Mouse (Mus musculus) hindbrain, embryonic 14.5 days (tissue): Measurements from ENCODE around the gene Pgk1. TPM values are rescaled to one million over a fixed set of nuclear protein-coding genes. Genes with fewer than 3 reads are reported as not detected.

ENCODE experiments used
- ATAC-seq: fragments of 200-750 bp; cut with Nextera tagmentation; 2 replicates; pipeline ENCODE4 v1.8.0; 2017; ENCODE audit warnings: moderate number of reproducible peaks, mild to moderate bottlenecking, moderate TSS enrichment, moderate library complexity; ENCODE audit not compliant: low FRiP score
- DNase-seq: peaks from one replicate; pipeline ENCODE4 v3.0.0-alpha.2; 2015; ENCODE audit warnings: low spot score
- H3K27ac ChIP-seq: fragments of 300-500 bp; sonication (generic); 2 replicates; pipeline ENCODE4 v1.5.1; 2014; ENCODE audit warnings: mild to moderate bottlenecking, moderate library complexity
- H3K27me3 ChIP-seq: fragments of 300-500 bp; sonication (generic); 2 replicates; pipeline ENCODE4 v1.6.1; 2014; ENCODE audit warnings: mild to moderate bottlenecking, low read length, mixed read lengths; ENCODE audit not compliant: control insufficient read depth, insufficient read depth
- H3K36me3 ChIP-seq: fragments of 300-500 bp; sonication (generic); replicated peaks from 2 replicates; pipeline ENCODE4 v1.6.1; 2014; ENCODE audit not compliant: control insufficient read depth, insufficient read depth
- H3K4me1 ChIP-seq: fragments of 300-500 bp; sonication (generic); replicated peaks from 2 replicates; pipeline ENCODE4 v1.6.1; 2014; ENCODE audit warnings: antibody characterized with exemption, low read length, mixed read lengths; ENCODE audit not compliant: control insufficient read depth, insufficient read depth
- H3K4me2 ChIP-seq: fragments of 300-500 bp; sonication (generic); replicated peaks from 2 replicates; pipeline ENCODE4 v1.6.1; 2014; ENCODE audit warnings: mild to moderate bottlenecking, moderate library complexity
- H3K4me3 ChIP-seq: fragments of 300-500 bp; sonication (generic); replicated peaks from 2 replicates; pipeline ENCODE4 v1.5.1; 2014; ENCODE audit warnings: mild to moderate bottlenecking, low read length
- H3K9ac ChIP-seq: fragments of 300-500 bp; sonication (generic); 2 replicates; pipeline ENCODE4 v1.6.1; 2014
- H3K9me3 ChIP-seq: fragments of 300-500 bp; sonication (generic); 2 replicates; pipeline ENCODE4 v1.6.1; 2016; ENCODE audit warnings: low read length; ENCODE audit not compliant: control insufficient read depth
- WGBS: fragments of 180-500 bp; shearing (Covaris S2); extraction: QIAGEN DNeasy Blood & Tissue Kit; methylation state at CpG from one replicate; pipeline ENCODE4 v1.1.7; 2014; 5-methylcytosine and 5-hydroxymethylcytosine counted together
- polyA plus RNA-seq: library from polyadenylated mRNA; unstranded; fragments of >200 nt; fragmentation: Nextera tagmentation; extraction: Ambion mirVana; gene quantifications from 2 replicates; pipeline ENCODE4 v1.2.1, GENCODE M21; 2014

Pgk1 gene
- polyA plus RNA-seq, 1 experiment from 2014 or later: 278 TPM

- Histone ChIP-seq H3K27ac (no peak overlapping the region), H3K36me3 (no peaks in the 10 kb centered on the region), H3K9ac (no peak overlapping the region), H3K9me3 (no peaks in the 10 kb centered on the region), H3K4me3 (no peak overlapping the region), H3K4me2 (no peak overlapping the region), H3K27me3 (no peaks in the 10 kb centered on the region), H3K4me1 (no peaks in the 10 kb centered on the region)
- 86% methylated on average over 1 of the region's 1 CpGs for WGBS
- no peak for DNase-seq
- no peak for ATAC-seq
Observed at GRCm38 (mm10) chrX:106165089-106165488, 21.8 kb upstream of the Pgk1 start.

GRCm38 (mm10) chrX:106171106-106171852 lies 15.6 kb upstream of the Pgk1 start:
- Histone ChIP-seq H3K4me1 (no peaks in the 10 kb centered on the region), H3K9me3 (no peaks in the 10 kb centered on the region), H3K36me3 (no peaks in the 10 kb centered on the region), H3K27ac (no peak overlapping the region), H3K4me3 (peak overlapping the region; percentile 26), H3K9ac (peak overlapping the region; percentile 14; the same call in 1 of the 2 replicates), H3K4me2 (peak overlapping the region; percentile 51), H3K27me3 (no peaks in the 10 kb centered on the region)
- 25% methylated on average over 18 of the region's 18 CpGs for WGBS
- ATAC-seq (peak; percentile 92), DNase-seq (peak; percentile 86)

GRCm38 (mm10) chrX:106171853-106172154 lies 15.1 kb upstream of the Pgk1 start:
- Histone ChIP-seq H3K4me3 (peak overlapping the region; percentile 26), H3K9me3 (no peaks in the 10 kb centered on the region)

DNA sequence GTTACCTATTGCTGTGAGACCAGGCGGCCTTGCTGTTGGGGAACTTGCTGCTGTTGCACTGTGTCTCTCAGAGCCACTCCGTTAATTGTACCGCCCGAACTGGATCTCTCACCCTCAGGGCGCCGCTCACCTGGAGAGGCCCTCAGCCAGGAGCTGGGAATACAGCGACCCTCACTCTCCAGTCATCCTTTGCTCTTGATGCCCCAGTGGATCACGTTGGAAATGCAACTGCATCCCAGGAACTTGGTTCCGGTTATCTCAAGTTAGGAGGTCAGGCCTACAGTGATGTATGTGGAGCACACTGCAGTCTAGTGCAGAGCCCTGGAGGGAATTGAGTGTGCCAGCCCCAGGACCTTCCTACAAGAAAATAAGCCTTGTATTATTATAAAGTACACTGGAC lies 10.6 kb upstream of the Pgk1 start:
- 60% methylated on average over 9 of the region's 9 CpGs for WGBS
- ATAC-seq (no peak), DNase-seq (no peak)
- no peak overlapping the region for H3K9ac ChIP-seq
- no peaks in the 10 kb centered on the region for H3K4me1 ChIP-seq
- no peak overlapping the region for H3K4me3 ChIP-seq
- H3K4me2 ChIP-seq: no peak overlapping the region
- no peaks in the 10 kb centered on the region for H3K27me3 ChIP-seq
- no peaks in the 10 kb centered on the region for H3K9me3 ChIP-seq
- H3K27ac ChIP-seq: no peak overlapping the region
- no peaks in the 10 kb centered on the region for H3K36me3 ChIP-seq

More at GRCm38 (mm10) chrX:106171853-106172154, 15.1 kb upstream of the Pgk1 start:
- Histone ChIP-seq H3K9ac (peak overlapping the region; percentile 14; the same call in 1 of the 2 replicates), H3K36me3 (no peaks in the 10 kb centered on the region), H3K27me3 (no peaks in the 10 kb centered on the region), H3K27ac (no peak overlapping the region), H3K4me1 (no peaks in the 10 kb centered on the region), H3K4me2 (peak overlapping the region; percentile 51)
- ATAC-seq: peak; percentile 24; the same call in 1 of the 2 replicates
- 62% methylated on average over 5 of the region's 6 CpGs for WGBS
- no peak for DNase-seq

DNA sequence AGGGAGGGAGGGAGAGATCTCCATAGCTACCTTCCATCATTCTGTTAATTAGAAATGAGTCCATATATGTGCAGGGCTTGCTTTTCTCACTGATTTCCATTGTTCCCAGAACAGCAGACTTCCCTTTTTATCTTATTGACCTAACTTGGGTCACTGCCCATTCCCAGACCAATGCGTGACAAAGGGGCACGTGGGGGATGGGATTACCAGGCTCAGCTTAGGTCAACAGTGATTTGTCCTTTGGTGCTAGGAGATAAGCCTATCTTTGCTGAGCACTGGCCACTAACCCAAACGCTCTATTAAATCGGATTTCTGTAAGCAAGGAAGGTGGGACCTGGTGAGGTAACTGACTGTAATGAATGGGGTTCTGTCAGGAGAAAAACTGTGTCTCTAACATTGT lies 2.6 kb upstream of the Pgk1 start:
- Histone ChIP-seq H3K27ac (no peak overlapping the region), H3K4me3 (no peak overlapping the region), H3K4me1 (peaks cover 11% of the 10 kb centered on the region; the same call in 1 of the 2 replicates), H3K4me2 (no peak overlapping the region), H3K27me3 (no peaks in the 10 kb centered on the region), H3K9me3 (no peaks in the 10 kb centered on the region), H3K36me3 (no peaks in the 10 kb centered on the region), H3K9ac (no peak overlapping the region)
- WGBS: 28% methylated on average over 4 of the region's 4 CpGs
- DNase-seq (no peak), ATAC-seq (no peak)

GRCm38 (mm10) chrX:106185706-106186105 lies 1.2 kb upstream of the Pgk1 start:
- Histone ChIP-seq H3K27me3 (no peaks in the 10 kb centered on the region), H3K4me3 (no peak overlapping the region), H3K36me3 (no peaks in the 10 kb centered on the region), H3K9me3 (no peaks in the 10 kb centered on the region), H3K27ac (peak overlapping the region; percentile 89), H3K9ac (0 out of 2 replicates have a peak overlapping the region, but pooled peaks have one; percentile 55), H3K4me1 (peaks cover 19% of the 10 kb centered on the region), H3K4me2 (peak overlapping the region; percentile 48; the same call in 1 of the 2 replicates)
- ATAC-seq (peak; percentile 8; the same call in 1 of the 2 replicates), DNase-seq (peak; percentile 52)
- WGBS: 21% methylated on average over 5 of the region's 5 CpGs

- ATAC-seq (no peak), DNase-seq (no peak)
- H3K9me3 ChIP-seq: no peaks in the 10 kb centered on the region
- no peaks in the 10 kb centered on the region for H3K36me3 ChIP-seq
- peaks cover 19% of the 10 kb centered on the region for H3K4me1 ChIP-seq
- H3K27me3 ChIP-seq: no peaks in the 10 kb centered on the region
- 18% methylated on average over 12 of the region's 12 CpGs for WGBS
- peak overlapping the region; percentile 72 for H3K9ac ChIP-seq
- peak overlapping the region; percentile 67; the same call in 1 of the 2 replicates for H3K27ac ChIP-seq
- H3K4me2 ChIP-seq: peak overlapping the region; percentile 70
- peak overlapping the region; percentile 54 for H3K4me3 ChIP-seq
Observed at GRCm38 (mm10) chrX:106187737-106188136, 837 bp downstream of the Pgk1 start.

DNA sequence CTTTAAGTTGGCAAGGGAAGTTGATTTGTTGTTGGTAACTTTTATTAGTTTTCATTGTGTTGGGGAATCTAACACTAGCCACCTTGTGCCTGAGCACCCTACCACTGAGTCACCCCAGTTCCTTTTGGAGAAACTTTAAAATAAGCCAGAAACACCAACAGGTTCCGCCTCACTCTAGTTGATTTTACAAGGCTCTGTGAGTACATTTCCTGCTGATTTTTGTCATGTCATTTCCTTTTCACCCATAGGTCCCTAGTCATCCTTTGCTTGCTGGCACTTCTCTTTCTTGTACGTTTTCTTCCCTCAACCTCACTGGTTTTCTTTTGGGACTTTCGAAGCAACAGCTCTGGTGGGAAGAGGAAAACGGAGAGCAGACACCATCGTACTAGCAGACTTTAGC lies 2.5 kb downstream of the Pgk1 start:
- H3K4me2 ChIP-seq: peak overlapping the region; percentile 70
- 62% methylated on average over 5 of the region's 5 CpGs for WGBS
- H3K27me3 ChIP-seq: no peaks in the 10 kb centered on the region
- peaks cover 19% of the 10 kb centered on the region for H3K4me1 ChIP-seq
- DNase-seq (no peak), ATAC-seq (no peak)
- peaks cover 5% of the 10 kb centered on the region for H3K36me3 ChIP-seq
- H3K9ac ChIP-seq: peak overlapping the region; percentile 17; the same call in 1 of the 2 replicates
- peak overlapping the region; percentile 54 for H3K4me3 ChIP-seq
- H3K27ac ChIP-seq: no peak overlapping the region
- H3K9me3 ChIP-seq: no peaks in the 10 kb centered on the region

DNA sequence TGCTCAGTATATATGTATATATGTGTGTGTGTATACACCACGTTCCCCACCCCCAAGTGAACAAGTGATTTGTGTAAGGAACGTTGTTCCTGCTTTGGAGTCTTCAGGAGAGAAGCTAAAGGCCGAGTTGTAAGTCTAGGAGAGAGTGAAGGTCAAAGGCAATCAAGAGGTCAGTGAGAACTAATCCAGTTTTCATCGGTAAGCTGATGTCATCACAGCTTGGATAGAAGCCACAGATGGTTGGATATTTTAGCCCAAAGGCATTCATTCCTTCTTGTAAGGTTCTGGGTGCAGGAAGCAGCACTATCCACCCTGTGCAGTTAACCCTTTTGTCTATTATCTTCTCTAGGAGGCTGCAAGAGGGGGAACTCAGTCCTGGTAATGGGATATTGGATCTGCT lies 3.2 kb downstream of the Pgk1 start:
- WGBS: 33% methylated on average over 4 of the region's 4 CpGs
- peak overlapping the region; percentile 70 for H3K4me2 ChIP-seq
- no peak overlapping the region for H3K4me3 ChIP-seq
- H3K27ac ChIP-seq: no peak overlapping the region; the same call in 1 of the 2 replicates
- H3K36me3 ChIP-seq: peaks cover 13% of the 10 kb centered on the region
- ATAC-seq (no peak), DNase-seq (no peak)
- H3K9me3 ChIP-seq: no peaks in the 10 kb centered on the region
- H3K4me1 ChIP-seq: peaks cover 19% of the 10 kb centered on the region
- H3K27me3 ChIP-seq: no peaks in the 10 kb centered on the region
- H3K9ac ChIP-seq: no peak overlapping the region
